Mouse (Mus musculus): ENCODE measurements around the gene Slc9a7. TPM values are rescaled to one million over a fixed set of nuclear protein-coding genes. Genes with fewer than 3 reads are reported as not detected.

Slc9a7 gene
- polyA plus RNA-seq, 1 experiment from 2014 or later = 1.6 TPM

DNA sequence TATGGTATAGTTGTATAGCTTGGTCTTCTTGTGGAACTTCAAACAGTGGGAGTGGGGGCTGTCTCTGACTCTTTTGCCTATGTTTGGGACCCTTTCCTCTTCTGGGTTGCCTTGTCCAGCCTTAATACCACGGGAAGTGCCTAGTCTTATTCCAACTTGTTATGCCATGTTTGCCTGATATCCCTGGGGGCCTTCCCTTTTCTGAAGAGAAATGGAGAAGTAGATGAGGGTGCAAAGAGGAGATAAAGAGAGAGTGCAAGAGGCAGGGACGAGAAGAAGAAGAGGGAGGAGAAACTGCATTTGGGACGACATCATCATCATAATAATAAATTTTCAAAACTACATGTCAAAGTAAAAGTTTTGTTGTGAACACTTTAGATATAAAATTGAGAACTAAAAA lies 21.6 kb downstream of the Slc9a7 start:
- H3K27ac ChIP-seq = no peak overlapping the region
- whole genome bisulfite sequencing = 57% methylated on average over 3 of the region's 3 CpGs
- H3K4me2 ChIP-seq = no peak overlapping the region
- H3K9ac ChIP-seq = no peak overlapping the region
- H3K4me3 ChIP-seq = no peak overlapping the region
- H3K36me3 ChIP-seq = no peaks in the 10 kb centered on the region
- no peak for ATAC-seq (ENCODE audit: borderline replicate concordance, extremely low read depth, low FRiP score, low TSS enrichment)
- no peaks in the 10 kb centered on the region for H3K4me1 ChIP-seq
- H3K9me3 ChIP-seq = no peaks in the 10 kb centered on the region
- no peaks in the 10 kb centered on the region for H3K27me3 ChIP-seq

DNA sequence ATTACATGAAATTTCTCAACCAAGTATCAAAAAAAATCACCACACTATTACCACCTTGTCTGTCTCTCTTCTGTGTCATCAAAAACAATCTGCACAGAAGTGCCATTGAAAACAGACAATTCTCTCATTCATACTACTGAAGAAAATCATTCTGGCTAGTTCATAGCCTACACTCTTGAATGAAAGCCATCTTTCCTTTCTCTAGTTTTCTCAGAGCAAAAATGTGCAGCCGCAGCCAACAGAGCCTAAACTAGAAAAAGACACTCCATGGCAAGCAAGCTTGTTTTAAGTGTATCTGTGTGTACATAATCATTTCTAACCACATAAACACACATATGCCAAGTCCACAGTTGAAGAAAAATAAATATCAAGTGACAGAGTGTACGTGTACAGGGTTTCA lies 27.2 kb downstream of the Slc9a7 start:
- no peak overlapping the region for H3K4me3 ChIP-seq
- H3K4me1 ChIP-seq = no peaks in the 10 kb centered on the region
- H3K9ac ChIP-seq = no peak overlapping the region
- WGBS = 56% methylated on average over 2 of the region's 2 CpGs
- H3K4me2 ChIP-seq = no peak overlapping the region
- ATAC-seq (ENCODE audit: borderline replicate concordance, extremely low read depth, low FRiP score, low TSS enrichment) = no peak
- H3K9me3 ChIP-seq = no peaks in the 10 kb centered on the region
- H3K27ac ChIP-seq = no peak overlapping the region
- no peaks in the 10 kb centered on the region for H3K27me3 ChIP-seq
- H3K36me3 ChIP-seq = no peaks in the 10 kb centered on the region

- Histone ChIP-seq H3K36me3 (no peaks in the 10 kb centered on the region), H3K9me3 (no peaks in the 10 kb centered on the region), H3K27ac (no peak overlapping the region), H3K27me3 (no peaks in the 10 kb centered on the region), H3K9ac (no peak overlapping the region), H3K4me3 (no peak overlapping the region), H3K4me2 (no peak overlapping the region), H3K4me1 (no peaks in the 10 kb centered on the region)
- ATAC-seq (ENCODE audit: borderline replicate concordance, extremely low read depth, low FRiP score, low TSS enrichment) = no peak
Observed at GRCm38 (mm10) chrX:20228102-20228501, 63.5 kb downstream of the Slc9a7 start.

- 76% methylated on average over 2 of the region's 2 CpGs for WGBS
- no peaks in the 10 kb centered on the region for H3K9me3 ChIP-seq
- no peak overlapping the region for H3K9ac ChIP-seq
- H3K27me3 ChIP-seq = no peaks in the 10 kb centered on the region
- no peak for ATAC-seq (ENCODE audit: borderline replicate concordance, extremely low read depth, low FRiP score, low TSS enrichment)
- H3K4me3 ChIP-seq = no peak overlapping the region
- no peak overlapping the region for H3K4me2 ChIP-seq
- no peaks in the 10 kb centered on the region for H3K4me1 ChIP-seq
- H3K27ac ChIP-seq = no peak overlapping the region
- no peaks in the 10 kb centered on the region for H3K36me3 ChIP-seq
Observed at GRCm38 (mm10) chrX:20221486-20221885, 70.1 kb downstream of the Slc9a7 start.

DNA sequence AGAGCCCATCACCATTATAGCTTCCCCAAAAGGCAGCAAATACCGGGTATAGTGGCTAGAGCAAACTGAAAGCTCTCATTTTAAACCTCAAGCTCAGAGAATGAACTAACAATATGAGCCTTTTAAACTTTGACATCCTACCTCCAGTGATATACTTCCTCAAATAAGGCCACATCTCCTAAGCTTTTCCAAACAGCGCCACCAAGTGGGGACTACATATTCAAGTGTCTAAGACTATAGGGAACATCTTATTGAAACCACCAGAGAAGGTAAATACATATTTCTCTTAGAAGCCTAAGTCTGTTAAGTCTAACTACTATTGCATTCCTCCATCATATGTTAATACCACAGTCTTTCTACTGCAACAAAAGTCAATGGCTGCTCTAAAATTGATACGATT lies 106.0 kb downstream of the Slc9a7 start:
- no peaks in the 10 kb centered on the region for H3K9me3 ChIP-seq
- H3K4me2 ChIP-seq = no peak overlapping the region
- H3K27me3 ChIP-seq = no peaks in the 10 kb centered on the region
- H3K27ac ChIP-seq = no peak overlapping the region
- no peak overlapping the region for H3K4me3 ChIP-seq
- H3K36me3 ChIP-seq = no peaks in the 10 kb centered on the region
- WGBS = 74% methylated on average over 3 of the region's 3 CpGs
- no peak overlapping the region for H3K9ac ChIP-seq
- no peaks in the 10 kb centered on the region for H3K4me1 ChIP-seq
- no peak for ATAC-seq (ENCODE audit: borderline replicate concordance, extremely low read depth, low FRiP score, low TSS enrichment)

DNA sequence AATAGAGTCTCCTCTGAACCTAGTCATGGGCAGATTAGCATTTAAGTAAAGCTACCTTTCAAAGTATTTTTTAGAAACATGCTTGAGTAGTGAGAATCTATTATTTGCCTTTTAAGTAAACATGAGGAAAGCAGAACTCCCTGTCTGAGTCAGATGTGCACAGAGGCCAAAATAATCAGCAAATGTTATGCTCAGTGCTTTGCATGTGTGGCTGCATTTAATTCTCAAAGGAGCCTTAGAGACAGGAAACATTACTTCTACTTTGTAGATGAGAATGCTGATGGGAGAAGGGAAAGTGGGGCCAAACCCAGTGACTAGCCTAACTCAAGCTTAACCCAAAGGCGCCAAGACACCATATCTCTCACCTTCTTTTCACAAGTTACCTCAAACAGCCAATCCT lies 114.8 kb downstream of the Slc9a7 start:
- WGBS = 91% methylated on average over 1 of the region's 1 CpGs
- no peak overlapping the region for H3K4me2 ChIP-seq
- H3K4me3 ChIP-seq = no peak overlapping the region
- no peak for ATAC-seq (ENCODE audit: borderline replicate concordance, extremely low read depth, low FRiP score, low TSS enrichment)
- no peaks in the 10 kb centered on the region for H3K4me1 ChIP-seq
- H3K9me3 ChIP-seq = no peaks in the 10 kb centered on the region
- H3K27me3 ChIP-seq = no peaks in the 10 kb centered on the region
- H3K36me3 ChIP-seq = no peaks in the 10 kb centered on the region
- H3K27ac ChIP-seq = no peak overlapping the region
- H3K9ac ChIP-seq = no peak overlapping the region

DNA sequence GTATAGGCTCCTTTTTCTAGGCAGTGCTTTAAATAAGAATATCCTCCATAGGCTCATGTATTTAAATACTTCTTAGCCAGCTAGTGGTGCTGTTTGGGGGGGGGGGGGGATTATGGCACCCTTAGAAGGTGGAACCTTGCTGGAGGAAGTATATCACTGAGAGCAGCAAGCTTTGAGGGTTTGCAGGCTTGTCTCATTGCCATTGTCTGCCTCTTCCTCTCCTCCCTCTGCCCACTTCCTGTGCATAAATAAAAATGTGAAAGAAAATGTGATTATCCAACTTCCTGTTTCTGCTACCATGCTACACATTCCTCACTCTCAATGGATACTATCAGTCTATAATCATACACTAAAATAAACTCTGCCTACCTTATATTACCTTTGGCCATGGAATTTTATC lies 123.2 kb downstream of the Slc9a7 start:
- Histone ChIP-seq H3K36me3 (no peaks in the 10 kb centered on the region), H3K9ac (no peak overlapping the region), H3K27me3 (no peaks in the 10 kb centered on the region), H3K4me2 (no peak overlapping the region), H3K4me1 (no peaks in the 10 kb centered on the region), H3K4me3 (no peak overlapping the region), H3K27ac (no peak overlapping the region), H3K9me3 (no peaks in the 10 kb centered on the region)
- ATAC-seq (ENCODE audit: borderline replicate concordance, extremely low read depth, low FRiP score, low TSS enrichment) = no peak

DNA sequence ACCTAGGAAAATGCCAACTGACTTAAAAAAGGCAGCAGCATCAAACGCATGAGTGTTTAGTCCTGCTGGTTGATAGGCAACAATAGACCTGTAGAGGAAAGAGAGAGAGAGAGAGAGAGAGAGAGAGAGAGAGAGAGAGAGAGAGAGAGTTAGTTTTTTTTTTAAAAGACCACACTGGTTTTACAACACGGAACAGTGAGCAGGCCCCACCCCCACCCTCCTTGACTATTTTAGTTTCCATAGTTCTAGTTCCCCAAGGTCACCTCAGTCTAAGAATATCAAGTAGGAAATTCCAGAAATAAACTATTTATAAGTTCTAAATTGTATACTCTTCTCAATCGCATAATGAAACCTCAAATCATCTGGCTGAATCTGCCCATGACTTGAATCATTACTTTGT lies 126.6 kb downstream of the Slc9a7 start:
- 54% methylated on average over 3 of the region's 3 CpGs for WGBS
- Histone ChIP-seq H3K27ac (no peak overlapping the region), H3K4me2 (no peak overlapping the region), H3K9ac (no peak overlapping the region), H3K9me3 (no peaks in the 10 kb centered on the region), H3K36me3 (no peaks in the 10 kb centered on the region), H3K4me1 (no peaks in the 10 kb centered on the region), H3K4me3 (no peak overlapping the region), H3K27me3 (no peaks in the 10 kb centered on the region)
- ATAC-seq (ENCODE audit: borderline replicate concordance, extremely low read depth, low FRiP score, low TSS enrichment) = no peak

DNA sequence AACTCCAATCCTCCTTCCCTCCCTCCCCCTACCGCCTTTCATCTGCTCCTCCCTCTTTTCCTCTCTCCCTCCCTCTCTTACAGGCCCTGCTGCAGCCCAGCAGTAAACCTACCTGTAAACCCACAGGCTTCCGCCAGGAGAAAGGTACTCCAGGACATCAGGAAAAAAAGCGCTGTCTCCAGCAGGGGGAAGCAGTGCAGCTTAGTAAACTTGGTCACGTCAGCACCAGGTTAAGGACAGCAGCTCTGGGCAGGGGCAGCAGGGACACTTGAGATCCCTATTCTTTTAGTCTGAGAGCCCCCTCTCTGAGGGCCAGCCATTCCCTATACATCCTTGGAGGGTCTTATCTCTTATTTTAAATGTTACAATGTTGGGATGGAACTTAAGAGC lies 129.3 kb downstream of the Slc9a7 start:
- 25% methylated on average over 4 of the region's 4 CpGs for WGBS
- Histone ChIP-seq H3K9me3 (no peaks in the 10 kb centered on the region), H3K4me2 (no peak overlapping the region; the same call in 1 of the 2 replicates), H3K4me3 (no peak overlapping the region), H3K27ac (no peak overlapping the region), H3K36me3 (no peaks in the 10 kb centered on the region), H3K9ac (no peak overlapping the region), H3K4me1 (no peaks in the 10 kb centered on the region), H3K27me3 (no peaks in the 10 kb centered on the region)
- peak; percentile 74; the same call in 1 of the 2 replicates for ATAC-seq (ENCODE audit: borderline replicate concordance, extremely low read depth, low FRiP score, low TSS enrichment)

DNA sequence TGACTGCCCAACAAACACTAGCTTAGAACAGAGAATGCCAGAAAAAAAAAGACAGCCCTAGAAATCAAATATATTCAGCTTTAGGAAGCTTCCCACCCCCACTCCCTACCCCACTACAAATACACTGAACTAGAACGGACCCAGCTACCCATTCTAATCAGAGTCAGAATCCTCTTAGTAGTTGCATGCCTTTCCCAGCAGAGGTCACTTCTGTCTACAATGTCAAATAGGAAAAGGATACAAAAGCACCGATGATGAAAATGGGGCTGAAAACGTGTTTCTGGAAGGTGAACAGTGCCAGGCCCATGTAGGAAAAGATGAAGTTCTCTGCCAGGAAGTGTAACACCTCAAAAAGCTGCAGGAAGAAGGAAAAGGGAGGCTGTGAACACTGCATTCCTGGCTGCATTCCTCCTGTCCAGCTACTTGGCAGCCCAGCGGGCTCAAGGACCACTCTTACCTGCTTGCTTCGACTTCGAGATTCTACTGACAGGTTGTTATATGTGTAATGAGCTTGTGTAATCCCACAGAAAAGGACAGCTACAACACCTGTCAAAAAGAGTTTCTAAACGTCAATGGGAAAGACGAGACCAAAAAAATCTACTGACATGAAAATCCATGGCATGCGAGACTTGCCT lies 129.8 kb downstream of the Slc9a7 start:
- H3K27me3 ChIP-seq = no peaks in the 10 kb centered on the region
- H3K4me2 ChIP-seq = no peak overlapping the region; the same call in 1 of the 2 replicates
- H3K27ac ChIP-seq = no peak overlapping the region
- H3K9ac ChIP-seq = no peak overlapping the region
- H3K9me3 ChIP-seq = no peaks in the 10 kb centered on the region
- no peaks in the 10 kb centered on the region for H3K4me1 ChIP-seq
- H3K36me3 ChIP-seq = no peaks in the 10 kb centered on the region
- no peak overlapping the region for H3K4me3 ChIP-seq
- ATAC-seq (ENCODE audit: borderline replicate concordance, extremely low read depth, low FRiP score, low TSS enrichment) = 0 out of 2 replicates have a peak, but pooled peaks have one; percentile 19
- WGBS = 33% methylated on average over 9 of the region's 9 CpGs

DNA sequence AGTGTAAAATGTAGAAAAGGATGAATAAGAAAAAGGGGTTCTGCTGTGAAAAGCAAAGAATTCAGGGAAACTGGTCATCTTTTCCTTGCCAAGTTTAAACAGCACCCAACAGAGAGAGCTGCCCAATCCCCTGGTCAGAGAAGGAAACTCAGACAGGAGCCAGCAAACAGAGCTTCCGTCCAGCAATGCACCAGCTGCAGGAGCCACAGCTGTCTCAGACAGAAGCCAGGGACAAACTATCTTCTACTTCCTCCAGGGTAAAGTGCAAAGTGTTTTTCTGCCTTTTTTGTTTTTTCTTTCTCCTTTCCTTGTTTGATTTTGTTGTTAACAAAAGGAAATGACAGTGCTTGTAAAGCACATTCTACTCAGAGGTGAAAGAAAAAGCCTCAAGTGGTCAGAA lies 131.3 kb downstream of the Slc9a7 start:
- H3K27me3 ChIP-seq = no peaks in the 10 kb centered on the region
- no peak for ATAC-seq (ENCODE audit: borderline replicate concordance, extremely low read depth, low FRiP score, low TSS enrichment)
- no peak overlapping the region for H3K4me3 ChIP-seq
- no peaks in the 10 kb centered on the region for H3K36me3 ChIP-seq
- 40% methylated on average over 1 of the region's 1 CpGs for WGBS
- H3K9ac ChIP-seq = no peak overlapping the region
- no peaks in the 10 kb centered on the region for H3K9me3 ChIP-seq
- H3K4me1 ChIP-seq = no peaks in the 10 kb centered on the region
- no peak overlapping the region for H3K4me2 ChIP-seq
- H3K27ac ChIP-seq = no peak overlapping the region

GRCm38 (mm10) chrX:20157519-20157918 lies 134.1 kb downstream of the Slc9a7 start:
- no peaks in the 10 kb centered on the region for H3K9me3 ChIP-seq
- no peak overlapping the region for H3K9ac ChIP-seq
- no peaks in the 10 kb centered on the region for H3K36me3 ChIP-seq
- no peaks in the 10 kb centered on the region for H3K27me3 ChIP-seq
- no peak overlapping the region for H3K27ac ChIP-seq
- 15% methylated on average over 2 of the region's 2 CpGs for whole genome bisulfite sequencing
- no peak for ATAC-seq (ENCODE audit: borderline replicate concordance, extremely low read depth, low FRiP score, low TSS enrichment)
- H3K4me3 ChIP-seq = no peak overlapping the region
- H3K4me1 ChIP-seq = no peaks in the 10 kb centered on the region
- H3K4me2 ChIP-seq = no peak overlapping the region

DNA sequence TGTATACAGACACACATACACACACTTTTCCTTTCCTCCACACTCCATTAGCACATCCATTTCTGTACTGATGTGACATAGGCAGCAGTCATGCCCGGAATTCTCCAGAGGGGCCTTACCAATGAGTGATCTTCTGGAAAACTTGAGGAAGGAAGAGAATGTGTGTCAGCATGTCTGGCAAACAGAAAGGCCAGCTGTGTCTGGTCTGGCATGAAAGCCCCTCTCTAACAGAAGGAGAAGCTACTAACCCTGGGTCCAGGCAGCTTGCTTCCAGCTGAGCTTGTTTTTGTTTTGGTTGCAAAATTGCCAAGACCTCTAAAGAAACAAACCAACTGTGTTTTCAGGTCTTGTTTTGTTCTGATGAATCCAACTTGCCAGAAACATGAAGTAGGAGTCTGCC lies 162.1 kb downstream of the Slc9a7 start:
- no peak overlapping the region for H3K27ac ChIP-seq
- 44% methylated on average over 1 of the region's 1 CpGs for WGBS
- no peaks in the 10 kb centered on the region for H3K27me3 ChIP-seq

More for the DNA sequence above, 162.1 kb downstream of the Slc9a7 start:
- H3K4me2 ChIP-seq = no peak overlapping the region
- no peak overlapping the region for H3K9ac ChIP-seq
- H3K36me3 ChIP-seq = no peaks in the 10 kb centered on the region
- no peaks in the 10 kb centered on the region for H3K9me3 ChIP-seq
- no peaks in the 10 kb centered on the region for H3K4me1 ChIP-seq
- no peak overlapping the region for H3K4me3 ChIP-seq
- ATAC-seq (ENCODE audit: borderline replicate concordance, extremely low read depth, low FRiP score, low TSS enrichment) = no peak
